Mouse (Mus musculus) brain, embryonic 14.5 days (tissue): ENCODE measurements around the gene Ttc9.

Source experiments
- CTCF ChIP-seq: fragments of 200-500 bp; IDR thresholded peaks from 2 replicates; pipeline ENCODE4 v1.5.1; 2012; ENCODE audit warnings: inconsistent platforms, mild to moderate bottlenecking, moderate library complexity, borderline replicate concordance; ENCODE audit not compliant: insufficient read depth, insufficient read length; ENCODE audit errors: extremely low read depth
- POLR2A ChIP-seq: fragments of 200-500 bp; IDR thresholded peaks from 2 replicates; pipeline ENCODE4 v1.6.1; 2012; ENCODE audit warnings: mild to moderate bottlenecking, inconsistent platforms, borderline replicate concordance; ENCODE audit not compliant: poor library complexity, insufficient read depth, insufficient read length, severe bottlenecking; ENCODE audit errors: extremely low read depth

GRCm38 (mm10) chr12:81642361-81643082, 11.5 kb downstream of the Ttc9 start:
- TF ChIP-seq CTCF (no peak), POLR2A (no peak)
